Mouse (Mus musculus) frontal cortex, adult (tissue): ENCODE data around the gene Kmt5a.
A peak's percentile ranks its signal among the peaks of the same experiment; 100 is the strongest.
"Not testable (repeated sequence)": the region's sequence is repeated elsewhere in the genome, so short reads cannot be mapped to it uniquely, and the experiment has no call there.

Experiments used
- ATAC-seq: cut with Nextera tagmentation; 2 replicates; pipeline ENCODE4 v1.9.2; 2017; ENCODE audit warnings: mild to moderate bottlenecking, moderate library complexity, mixed read lengths; ENCODE audit not compliant: low TSS enrichment

The Kmt5a gene

GRCm38 (mm10) chr5:124445621-124446293 lies 6.0 kb downstream of the Kmt5a start:
- ATAC-seq = no peak

- no peak for ATAC-seq
These were observed 6.7 kb downstream of the Kmt5a start for GRCm38 (mm10) chr5:124446301-124446881.

DNA sequence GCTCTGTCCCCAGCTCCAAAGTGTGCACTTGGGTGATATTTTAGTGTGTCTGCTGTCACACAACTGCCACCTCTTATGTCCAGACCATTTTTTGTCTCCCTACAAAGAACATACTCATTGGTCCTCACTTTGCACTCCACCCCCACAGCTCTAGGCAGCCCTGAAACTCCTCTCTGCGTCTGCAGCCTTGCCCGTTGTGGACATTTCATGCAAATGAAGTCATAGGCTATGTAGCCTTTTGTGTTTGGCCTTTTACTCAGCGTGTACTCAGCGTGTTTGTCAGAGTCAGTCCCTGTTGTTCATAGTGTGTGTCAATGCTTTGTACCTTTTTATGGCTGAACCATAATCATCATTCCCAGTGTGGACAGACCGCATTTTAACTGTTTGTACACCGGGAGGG lies 9.8 kb downstream of the Kmt5a start:
- no peak for ATAC-seq

- no peak for ATAC-seq
These were observed 10.3 kb downstream of the Kmt5a start for GRCm38 (mm10) chr5:124450051-124450450.

DNA sequence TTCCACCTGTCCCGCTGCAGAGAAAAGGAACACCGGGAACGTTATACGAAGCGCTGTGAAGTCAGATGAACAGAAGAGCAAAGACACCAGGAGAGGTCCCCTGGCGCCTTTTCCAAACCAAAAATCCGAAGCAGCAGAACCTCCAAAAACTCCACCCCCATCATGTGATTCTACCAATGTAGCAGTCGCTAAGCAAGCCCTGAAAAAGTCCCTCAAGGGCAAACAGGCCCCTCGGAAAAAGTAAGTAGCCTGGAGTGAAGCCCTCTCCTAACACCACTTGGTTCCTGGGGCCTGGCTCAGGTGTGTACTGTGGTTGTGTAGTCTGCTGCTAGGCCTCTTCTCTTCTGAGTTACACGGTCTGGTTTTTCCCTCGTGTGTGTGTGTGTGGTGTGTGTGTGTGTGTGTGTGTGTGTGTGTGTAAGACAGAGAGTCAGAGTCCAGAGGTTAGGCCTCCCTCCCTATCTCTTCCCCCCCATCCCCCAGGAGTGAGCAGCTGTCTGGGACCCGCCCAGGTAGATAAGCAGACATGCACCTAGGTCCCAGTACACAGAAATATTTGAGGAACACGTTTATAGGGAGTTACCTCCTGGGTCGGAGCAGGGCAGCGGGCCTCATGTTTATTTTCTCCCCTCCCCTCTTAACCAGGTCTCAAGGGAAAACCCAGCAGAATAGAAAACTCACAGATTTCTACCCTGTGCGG lies 11.1 kb downstream of the Kmt5a start:
- no peak for ATAC-seq

DNA sequence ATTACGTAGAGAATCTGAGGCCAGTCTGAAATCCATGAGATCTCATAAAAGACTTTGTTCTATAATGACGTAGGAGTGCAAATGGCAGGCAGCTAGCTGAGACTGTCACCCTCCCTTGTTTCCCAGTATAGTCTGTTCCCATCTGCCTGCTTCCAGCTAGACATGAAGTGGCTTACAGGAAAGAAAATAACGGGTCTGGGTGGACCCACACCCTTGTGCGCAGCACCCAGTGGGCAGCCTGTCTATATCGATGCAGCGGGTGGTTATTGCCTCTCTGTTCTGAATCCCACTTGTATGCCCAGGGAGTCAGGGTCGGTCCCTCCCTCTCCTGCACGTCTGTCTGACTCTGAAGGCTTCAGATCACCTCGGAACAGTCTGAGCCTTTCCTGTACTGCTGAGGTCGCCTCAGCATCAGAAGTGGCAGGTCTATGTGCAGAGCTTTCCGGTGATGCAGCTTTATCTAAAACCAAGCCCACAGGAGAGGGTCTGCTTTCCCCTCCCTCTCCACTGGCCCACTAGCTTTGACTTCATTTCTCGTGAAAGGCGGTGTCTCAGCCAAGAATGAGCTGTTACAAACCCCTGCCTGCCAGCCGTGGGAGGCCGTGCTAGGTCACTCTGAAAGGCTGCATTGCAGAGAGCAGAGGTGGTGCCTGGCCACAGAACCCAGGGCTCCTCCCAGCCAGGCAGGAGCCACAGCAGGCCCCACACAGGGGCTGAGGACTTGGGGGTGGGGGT lies 12.9 kb downstream of the Kmt5a start:
- ATAC-seq = peak; percentile 66

DNA sequence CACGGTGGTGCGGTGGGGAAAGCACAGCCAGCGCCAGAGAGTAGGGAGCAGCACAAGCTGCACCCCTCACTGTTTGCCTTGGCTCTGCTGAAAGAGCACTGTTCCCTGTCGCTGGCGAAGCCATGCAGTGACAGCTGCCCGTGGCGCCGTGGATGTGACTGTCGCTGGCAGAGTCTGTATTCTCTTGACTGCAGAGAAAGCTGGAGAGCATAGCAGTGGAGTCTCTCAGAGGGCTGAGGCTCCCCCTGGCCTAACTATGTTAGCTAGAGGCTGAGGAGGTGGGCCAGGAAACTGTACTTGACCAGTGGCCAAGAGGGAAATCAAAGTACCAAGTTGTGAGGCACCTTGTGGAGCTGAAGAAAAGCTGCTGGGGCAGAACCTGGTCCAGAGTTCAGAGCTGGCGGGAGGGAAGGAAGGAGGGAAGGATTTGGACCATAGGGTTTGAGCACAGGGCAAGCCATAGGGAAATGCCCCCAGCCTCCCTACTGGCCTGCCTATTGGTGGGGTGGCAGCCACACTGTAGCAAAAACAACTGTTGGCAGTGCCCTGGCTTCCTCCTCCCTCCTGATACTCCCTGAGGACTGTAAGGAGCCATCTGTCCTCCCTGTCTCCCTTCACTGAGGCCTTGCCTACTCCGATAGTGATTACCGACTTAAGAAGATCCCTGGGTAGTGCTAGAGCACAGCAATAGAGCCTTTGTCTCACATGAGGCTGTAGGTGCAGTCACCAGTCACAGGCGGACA lies 13.8 kb downstream of the Kmt5a start:
- ATAC-seq = peak; percentile 68

GRCm38 (mm10) chr5:124454082-124454419 lies 14.3 kb downstream of the Kmt5a start:
- no peak for ATAC-seq

DNA sequence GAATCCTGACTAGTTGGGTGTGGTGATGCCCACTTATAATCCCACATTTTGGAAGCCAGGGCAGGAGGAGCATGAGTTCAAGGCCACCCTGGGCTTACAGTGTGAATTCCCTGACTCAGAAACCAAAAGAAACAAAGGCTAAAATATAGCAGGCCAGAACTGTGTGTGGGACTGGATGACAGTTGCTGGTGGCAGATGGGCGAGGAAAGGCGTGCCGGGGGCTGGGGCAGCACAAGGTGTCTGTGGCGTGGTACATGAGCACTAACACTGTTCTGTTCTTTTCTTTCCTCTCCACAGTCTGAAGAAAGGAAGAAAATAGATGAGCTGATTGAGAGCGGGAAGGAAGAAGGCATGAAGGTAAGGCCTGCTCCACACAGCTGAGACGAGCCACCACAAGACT lies 17.0 kb downstream of the Kmt5a start:
- no peak for ATAC-seq

DNA sequence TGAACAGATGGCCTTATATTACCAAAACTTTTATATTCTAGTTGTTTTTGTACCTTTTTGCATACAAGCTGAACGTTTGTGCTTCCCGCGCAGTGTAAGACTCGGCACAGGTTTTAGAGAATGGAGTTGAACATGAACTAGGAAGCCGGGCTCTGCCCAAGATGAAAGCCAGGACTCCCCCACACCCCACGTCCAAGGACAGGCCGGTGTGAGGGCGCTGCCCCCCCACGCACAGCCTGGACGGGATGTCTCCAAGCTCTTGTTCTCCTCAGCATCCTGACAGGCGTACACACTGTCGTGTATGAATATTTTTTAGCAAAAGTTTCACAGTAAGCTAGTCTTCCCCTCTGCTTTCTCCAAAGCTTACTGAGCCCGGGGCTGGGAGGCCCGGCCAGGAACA lies 21.2 kb downstream of the Kmt5a start:
- ATAC-seq = not testable (repeated sequence)

GRCm38 (mm10) chr5:124462297-124463025 lies 22.7 kb downstream of the Kmt5a start:
- no peak for ATAC-seq

GRCm38 (mm10) chr5:124463462-124463861 lies 23.7 kb downstream of the Kmt5a start:
- ATAC-seq = no peak

DNA sequence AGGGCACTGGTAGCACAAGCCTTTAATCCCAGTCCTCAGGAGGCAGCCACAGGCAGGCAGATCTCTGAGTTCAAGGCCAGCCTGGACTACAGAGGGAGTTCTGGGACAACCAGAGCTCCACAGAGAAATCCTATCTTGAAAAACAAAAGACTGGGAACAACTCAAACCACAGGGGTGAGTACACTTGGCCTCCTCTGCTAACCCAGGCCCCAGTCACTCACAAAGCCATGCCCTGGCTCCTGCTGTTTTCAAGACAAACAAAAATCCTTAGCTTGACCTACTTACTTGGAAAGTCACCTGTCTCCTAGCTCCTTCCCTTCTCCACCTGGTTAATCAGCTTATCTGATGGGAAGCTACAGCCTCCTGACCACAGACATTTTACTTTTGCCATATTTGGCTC lies 25.2 kb downstream of the Kmt5a start:
- ATAC-seq = no peak

- ATAC-seq = no peak
These were observed 28.0 kb downstream of the Kmt5a start for GRCm38 (mm10) chr5:124467766-124468165.

DNA sequence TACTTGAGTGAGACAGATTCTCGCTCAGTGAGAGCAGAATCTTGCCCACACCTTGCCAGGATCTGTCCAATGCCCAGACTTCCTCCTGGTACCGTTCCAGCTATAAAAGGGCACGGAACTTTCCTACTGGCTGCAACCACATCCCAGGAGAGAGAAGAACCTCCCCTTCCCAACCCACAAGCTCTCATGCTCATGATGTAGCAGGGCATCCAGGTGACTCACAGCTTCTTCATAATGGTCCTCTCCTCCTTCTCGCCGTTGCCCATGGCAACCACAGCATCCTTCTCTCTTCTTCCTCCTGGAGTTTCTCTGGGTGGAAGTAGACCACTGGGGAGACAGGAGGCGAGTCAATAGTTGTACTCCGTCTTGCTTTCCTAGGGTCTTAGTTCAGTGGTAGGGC lies 28.6 kb downstream of the Kmt5a start:
- peak; percentile 76 for ATAC-seq

- no peak for ATAC-seq
These were observed 29.8 kb downstream of the Kmt5a start for GRCm38 (mm10) chr5:124469486-124469885.

GRCm38 (mm10) chr5:124470591-124471171 lies 31.0 kb downstream of the Kmt5a start:
- ATAC-seq = no peak

DNA sequence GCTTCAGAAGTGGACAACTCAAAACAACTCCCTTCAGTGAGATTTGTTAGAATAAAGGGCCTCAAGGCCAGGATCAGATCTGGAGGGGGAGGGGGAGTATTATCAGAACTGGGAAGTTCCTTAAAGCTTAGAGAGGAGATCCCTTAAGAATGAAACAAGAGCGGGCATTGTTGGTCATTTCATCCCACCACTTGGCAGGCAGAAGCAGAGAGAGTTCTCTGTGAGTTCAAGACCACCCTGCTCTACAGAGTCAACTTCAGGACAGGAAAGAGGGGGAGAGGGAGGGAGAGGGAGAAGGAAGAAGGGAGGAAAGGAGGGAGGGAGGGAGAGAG lies 39.1 kb downstream of the Kmt5a start:
- ATAC-seq = no peak

GRCm38 (mm10) chr5:124480119-124480518 lies 40.4 kb downstream of the Kmt5a start:
- no peak for ATAC-seq

- no peak for ATAC-seq
These were observed 42.0 kb downstream of the Kmt5a start for GRCm38 (mm10) chr5:124481714-124482113.

GRCm38 (mm10) chr5:124482436-124482965 lies 42.8 kb downstream of the Kmt5a start:
- no peak for ATAC-seq
